28 mouse cellular contexts compared by ENCODE assay signal in genomic region chr3:32438716-32439115, GRCm38 (mm10). TPM values are rescaled to one million over a fixed set of nuclear protein-coding genes. Genes with fewer than 3 reads are reported as not detected.
DNase-seq lines count a peak whose midpoint lies in the region; TF ChIP-seq lines count a peak whose summit lies in the region.
"Had no signal": no experiment of that assay in that cellular context is flagged by ENCODE, and none has a peak within 500 bp of the region (broad histone marks: within the 10 kb centered on the region; RNA-seq: fewer than 3 reads in every experiment).

No protein-coding gene starts in this region.

- DNase-seq in adrenal gland, adult (ENCODE audit: inconsistent age in 2 of 2, low spot score in 1 of 2), result peak; percentile 62 to 78
- no peak for DNase-seq in adrenal gland, adult 18-20 months (ENCODE audit: low spot score in 2 of 2)
- no peak for DNase-seq in CH12.LX (ENCODE audit: extremely low read depth)
- peak; percentile 28 for DNase-seq in adrenal gland, postnatal 14 days
- DNase-seq in midbrain, embryonic 10.5 days (ENCODE audit: low spot score), result no peak
- no peak for DNase-seq in layer of hippocampus, adult 8-10 months (ENCODE audit: low spot score in 2 of 2)
- DNase-seq: cerebellum, adult 18-20 months; cerebellum, adult 9-10 months; cerebellum, postnatal 25 days; gastrocnemius, postnatal 25 days; heart, adult 2 months; heart, postnatal 14 days; kidney, adult 2 months had no signal

- H3K9me3 ChIP-seq in CH12.LX (replicated peaks; ENCODE audit: low read length), result no peaks in the 10 kb centered on the region
- no peaks in the 10 kb centered on the region for H3K9me3 ChIP-seq in midbrain, embryonic 10.5 days (replicated peaks)
- H3K9me3 ChIP-seq: embryonic facial prominence, embryonic 10.5 days; embryonic facial prominence, embryonic 13.5 days; forebrain, embryonic 12.5 days; forebrain, embryonic 15.5 days; G1E; heart, embryonic 10.5 days; heart, embryonic 13.5 days; hindbrain, embryonic 12.5 days; hindbrain, embryonic 15.5 days had no signal

- 0 out of 2 replicates have a peak overlapping the region, but pooled peaks have one; percentile 6 for H3K9ac ChIP-seq in CH12.LX (ENCODE audit: insufficient read depth, low read depth)
- H3K9ac ChIP-seq: embryonic facial prominence, embryonic 13.5 days; forebrain, embryonic 12.5 days; forebrain, embryonic 15.5 days; heart, embryonic 13.5 days; hindbrain, embryonic 12.5 days; hindbrain, embryonic 15.5 days had no signal

- no peak for TF ChIP-seq EP300 in CH12.LX (IDR thresholded peaks at IDR 0.05; ENCODE audit: low read length)

- no peak overlapping the region for H3K4me3 ChIP-seq in CH12.LX (replicated peaks in 1 of 3; ENCODE audit: low read depth in 2 of 3, low read length in 2 of 3, poor library complexity in 1 of 3)
- H3K4me3 ChIP-seq in midbrain, embryonic 10.5 days, result no peak overlapping the region
- H3K4me3 ChIP-seq: embryonic facial prominence, embryonic 10.5 days; embryonic facial prominence, embryonic 13.5 days; erythroblast, embryonic 14.5 days; forebrain, embryonic 12.5 days; forebrain, embryonic 15.5 days; heart, adult 2 months; heart, embryonic 10.5 days; heart, embryonic 13.5 days; hindbrain, embryonic 12.5 days; hindbrain, embryonic 15.5 days had no signal

- peaks cover 3% of the 10 kb centered on the region; the same call in 1 of the 2 replicates for H3K79me2 ChIP-seq in CH12.LX (replicated peaks; ENCODE audit: control insufficient read depth, extremely low read depth, insufficient read depth, poor library complexity, severe bottlenecking)

- peaks cover 34 to 57% of the 10 kb centered on the region in 2 experiments for H3K36me3 ChIP-seq in CH12.LX (replicated peaks in 1 of 2; ENCODE audit: control insufficient read depth in 1 of 2, insufficient read depth in 1 of 2, low read length in 1 of 2)
- H3K36me3 ChIP-seq in midbrain, embryonic 10.5 days, result peaks cover 66% of the 10 kb centered on the region

- no peak for TF ChIP-seq CTCF in CH12.LX (conservative IDR thresholded peaks at IDR 0.05 in 1 of 2, IDR thresholded peaks at IDR 0.05 in 1 of 2; ENCODE audit: low read depth in 2 of 2, low read length in 2 of 2)

- dilution Hi-C loops in CH12.LX (cut with MboI; ENCODE audit: extremely low pct_ligation_motif_present, extremely low pct_unique_long_range_greater_than_20kb, low sequenced_read_pairs), result no loop called here

- H3K27me3 ChIP-seq in CH12.LX (replicated peaks), result no peaks in the 10 kb centered on the region
- no peaks in the 10 kb centered on the region for H3K27me3 ChIP-seq in midbrain, embryonic 10.5 days (ENCODE audit: low read depth, poor library complexity, severe bottlenecking)
- H3K27me3 ChIP-seq: embryonic facial prominence, embryonic 13.5 days; forebrain, embryonic 12.5 days; forebrain, embryonic 15.5 days; heart, embryonic 13.5 days; hindbrain, embryonic 12.5 days; hindbrain, embryonic 15.5 days; Patski had no signal

- H3K27ac ChIP-seq in CH12.LX (ENCODE audit: insufficient read depth, low read depth), result peak overlapping the region; percentile 44
- H3K27ac ChIP-seq in midbrain, embryonic 10.5 days (replicated peaks), result no peak overlapping the region
- H3K27ac ChIP-seq: embryonic facial prominence, embryonic 10.5 days; embryonic facial prominence, embryonic 13.5 days; forebrain, embryonic 12.5 days; forebrain, embryonic 15.5 days; heart, adult 2 months; heart, embryonic 10.5 days; heart, embryonic 13.5 days; hindbrain, embryonic 12.5 days; hindbrain, embryonic 15.5 days had no signal

- no peak for TF ChIP-seq POLR2A in CH12.LX (IDR thresholded peaks at IDR 0.05; ENCODE audit: low read depth, low read length)

- in situ Hi-C loops in CH12.LX (cut with MboI; ENCODE audit: low pct_ligation_motif_present, low pct_unique_long_range_greater_than_20kb, low sequenced_read_pairs), result no loop called here

- no peak overlapping the region for H3K4me2 ChIP-seq in CH12.LX (ENCODE audit: insufficient read depth, low read depth, poor library complexity, severe bottlenecking)
- H3K4me2 ChIP-seq: embryonic facial prominence, embryonic 13.5 days; forebrain, embryonic 12.5 days; forebrain, embryonic 15.5 days; heart, embryonic 13.5 days; hindbrain, embryonic 12.5 days; hindbrain, embryonic 15.5 days had no signal

- 85% methylated on average over 4 of the region's 4 CpGs for WGBS in midbrain, embryonic 10.5 days

- H3K4me1 ChIP-seq in CH12.LX (ENCODE audit: control insufficient read depth in 1 of 2, insufficient read depth in 2 of 2), result peaks cover 16 to 56% of the 10 kb centered on the region in 2 experiments
- H3K4me1 ChIP-seq in midbrain, embryonic 10.5 days, result no peaks in the 10 kb centered on the region
- H3K4me1 ChIP-seq: embryonic facial prominence, embryonic 10.5 days; embryonic facial prominence, embryonic 13.5 days; forebrain, embryonic 12.5 days; forebrain, embryonic 15.5 days; hindbrain, embryonic 12.5 days; hindbrain, embryonic 15.5 days had no signal

- TF ChIP-seq RAD21 in CH12.LX (IDR thresholded peaks at IDR 0.05; ENCODE audit: low read depth, low read length), result no peak

TF ChIP-seq in CH12.LX, 34 proteins besides CTCF, POLR2A, EP300 and RAD21:
- TF ChIP-seq PAX5 (IDR thresholded peaks at IDR 0.05; ENCODE audit: low read length) (no peak), MAX (IDR thresholded peaks at IDR 0.05; ENCODE audit: low read length) (no peak), MAFK (IDR thresholded peaks at IDR 0.05; ENCODE audit: insufficient replicate concordance, low read length) (no peak), JUND (conservative IDR thresholded peaks at IDR 0.05; ENCODE audit: low read depth, low read length) (no peak), TCF12 (IDR thresholded peaks at IDR 0.05; ENCODE audit: low read depth, low read length) (no peak), MXI1 (IDR thresholded peaks at IDR 0.05; ENCODE audit: low read depth, low read length) (no peak), UBTF (IDR thresholded peaks at IDR 0.05; ENCODE audit: low read depth, low read length) (no peak), ZNF384 (IDR thresholded peaks at IDR 0.05; ENCODE audit: low read depth, low read length) (no peak), HCFC1 (IDR thresholded peaks at IDR 0.05; ENCODE audit: low read depth, low read length) (no peak), ZMIZ1 (IDR thresholded peaks at IDR 0.05; ENCODE audit: low read depth, low read length) (no peak), NELFE (IDR thresholded peaks at IDR 0.05; ENCODE audit: low read depth, low read length) (no peak), MAZ (IDR thresholded peaks at IDR 0.05; ENCODE audit: low read depth, low read length) (no peak), GABPA (IDR thresholded peaks at IDR 0.05; ENCODE audit: insufficient replicate concordance, low read depth, low read length) (no peak), IRF4 (IDR thresholded peaks at IDR 0.05; ENCODE audit: low read depth, low read length) (no peak)

RNA-seq across cellular contexts. Expression of gene Pik3ca, which starts 41.2 kb away (rescaled TPM):
- 10 to 100 TPM; 42.3 to 59.5 TPM for total RNA-seq in adrenal gland, adult 18-20 months (2021)
- total RNA-seq in CH12.LX (2012; rRNA removed), result 19.6 and 21.1 TPM in 2 replicates
- total RNA-seq in CH12.LX (2014; rRNA removed), result 26.5 and 32.8 TPM in 2 replicates
- polyA plus RNA-seq in CH12.LX (2012; ENCODE audit: insufficient read length, low read depth), result 11.1 and 19.1 TPM in 2 replicates
- total RNA-seq in adrenal gland, postnatal 14 days (2021), result 49.5 and 54.0 TPM in 2 replicates
- 6.1 and 6.6 TPM in 2 replicates for polyA plus RNA-seq in midbrain, embryonic 10.5 days (2016; fragmentation: Nextera tagmentation; extraction: Ambion mirVana)
- total RNA-seq in layer of hippocampus, adult 8-10 months (2022), result 10 to 100 TPM; 38.7 to 55.6 (median 43.9) TPM

RNA-seq across cellular contexts. Expression of gene Kcnmb3, which starts 53.3 kb away (rescaled TPM):
- not detected for total RNA-seq in adrenal gland, adult 18-20 months (2021)
- total RNA-seq in CH12.LX (2012; rRNA removed) (1.0 and 1.3 TPM in 2 replicates), CH12.LX (2014; rRNA removed) (2.2 and 2.4 TPM in 2 replicates)
- 4.7 and 5.2 TPM in 2 replicates for polyA plus RNA-seq in CH12.LX (2012; ENCODE audit: insufficient read length, low read depth)
- 0.26 and 0.90 TPM in 2 replicates for total RNA-seq in adrenal gland, postnatal 14 days (2021)
- polyA plus RNA-seq in midbrain, embryonic 10.5 days (2016; fragmentation: Nextera tagmentation; extraction: Ambion mirVana), result 0.07 TPM in 1 of 2 replicates, not detected in the other
- total RNA-seq in layer of hippocampus, adult 8-10 months (2022), result under 1 TPM; 0.39 to 0.98 (median 0.63) TPM
- total RNA-seq: common myeloid progenitor, adult 5-6 weeks; G1E; gastrocnemius, adult 8-10 months; gastrocnemius, postnatal 25 days; heart, adult 2 months; hematopoietic stem cell, adult 5-6 weeks had no signal
- polyA plus RNA-seq: embryonic facial prominence, embryonic 13.5 days; erythroblast, embryonic 14.5 days; forebrain, embryonic 12.5 days; G1E; heart, adult 2 months; heart, embryonic 10.5 days; hindbrain, embryonic 15.5 days; intestine, embryonic 14.5 days; Patski had no signal

Comparison
In these comparisons a context has a peak if more than half of its experiments do, and no peak if none do; other contexts are left out.
1. DNase-seq: peak in adrenal gland, adult (2 of 2) and adrenal gland, postnatal 14 days (single experiment); none in adrenal gland, adult 18-20 months (0 of 2), CH12.LX (single experiment), midbrain, embryonic 10.5 days (single experiment) and layer of hippocampus, adult 8-10 months (0 of 2).